Mouse (Mus musculus) hindbrain, postnatal 0 days (tissue): Measurements from ENCODE around the gene Myo1a. TPM values are rescaled to one million over a fixed set of nuclear protein-coding genes. Genes with fewer than 3 reads are reported as not detected.

Experiments
- ATAC-seq: fragments of 200-750 bp; cut with Nextera tagmentation; 2 replicates; pipeline ENCODE4 v1.8.0; 2017; ENCODE audit warnings: mild to moderate bottlenecking, moderate TSS enrichment, moderate library complexity
- DNase-seq: peaks from one replicate; pipeline ENCODE4 v3.0.0-alpha.2; 2015; ENCODE audit warnings: low spot score
- H3K27ac ChIP-seq: fragments of 300-500 bp; sonication (generic); 2 replicates; pipeline ENCODE4 v1.5.1; 2014; ENCODE audit warnings: mild to moderate bottlenecking
- H3K27me3 ChIP-seq: fragments of 300-500 bp; sonication (generic); 2 replicates; pipeline ENCODE4 v1.6.1; 2014; ENCODE audit warnings: low read length, mixed read lengths; ENCODE audit not compliant: insufficient read depth
- H3K36me3 ChIP-seq: fragments of 300-500 bp; sonication (generic); 2 replicates; pipeline ENCODE4 v1.6.1; 2014; ENCODE audit warnings: low read length, mixed read lengths; ENCODE audit not compliant: insufficient read depth
- H3K4me1 ChIP-seq: fragments of 300-500 bp; sonication (generic); 2 replicates; pipeline ENCODE4 v1.6.1; 2014; ENCODE audit warnings: antibody characterized with exemption, low read length, mixed read lengths; ENCODE audit not compliant: insufficient read depth
- H3K4me2 ChIP-seq: fragments of 300-500 bp; sonication (generic); 2 replicates; pipeline ENCODE4 v1.6.1; 2014; ENCODE audit warnings: low read depth, mild to moderate bottlenecking, low read length, moderate library complexity, mixed read lengths
- H3K4me3 ChIP-seq: fragments of 300-500 bp; sonication (generic); 2 replicates; pipeline ENCODE4 v1.5.1; 2014; ENCODE audit warnings: low read length
- H3K9ac ChIP-seq: fragments of 300-500 bp; sonication (generic); replicated peaks from 2 replicates; pipeline ENCODE4 v1.6.1; 2014; ENCODE audit warnings: mild to moderate bottlenecking, low read length, moderate library complexity, mixed read lengths
- H3K9me3 ChIP-seq: fragments of 300-500 bp; sonication (generic); 2 replicates; pipeline ENCODE4 v1.6.1; 2016; ENCODE audit warnings: low read length, mixed read lengths
- CTCF ChIP-seq: IDR thresholded peaks from 2 replicates; pipeline ENCODE4 v1.5.1; 2016; ENCODE audit warnings: antibody characterized with exemption, control low read depth, low read depth
- WGBS: fragments of 180-500 bp; shearing (Covaris S2); extraction: QIAGEN DNeasy Blood & Tissue Kit; methylation state at CpG from one replicate; pipeline ENCODE4 v1.1.7; 2014; 5-methylcytosine and 5-hydroxymethylcytosine counted together
- polyA plus RNA-seq: library from polyadenylated mRNA; unstranded; fragments of >200 nt; fragmentation: Nextera tagmentation; extraction: Ambion mirVana; gene quantifications from 2 replicates; pipeline ENCODE4 v1.2.1, GENCODE M21; 2015
- total RNA-seq: library from RNA; depleted of rRNA; stranded (reverse); fragments of >200 nt; gene quantifications from 2 replicates; pipeline ENCODE4 v1.2.3, GENCODE M21; 2014

Gene Myo1a
- total and polyA plus RNA-seq, 2 experiments from 2014 or later = 0.21 to 0.53 TPM

GRCm38 (mm10) chr10:127682886-127683285 lies 22.1 kb upstream of the Myo1a start:
- Histone ChIP-seq H3K4me1 (no peaks in the 10 kb centered on the region; the same call in 1 of the 2 replicates), H3K27me3 (no peaks in the 10 kb centered on the region), H3K9me3 (no peaks in the 10 kb centered on the region), H3K4me2 (no peak overlapping the region), H3K4me3 (no peak overlapping the region), H3K36me3 (no peaks in the 10 kb centered on the region), H3K27ac (no peak overlapping the region), H3K9ac (no peak overlapping the region)
- no peak for TF ChIP-seq CTCF
- 94% methylated on average over 6 of the region's 6 CpGs for WGBS
- ATAC-seq (no peak), DNase-seq (no peak)

- no peak for DNase-seq
- WGBS = 16% methylated on average over 1 of the region's 1 CpGs
- TF ChIP-seq CTCF = no peak
- no peak overlapping the region for H3K9ac ChIP-seq
- H3K9me3 ChIP-seq = no peaks in the 10 kb centered on the region
- H3K27ac ChIP-seq = no peak overlapping the region
- no peaks in the 10 kb centered on the region for H3K27me3 ChIP-seq
- ATAC-seq = no peak
- no peaks in the 10 kb centered on the region for H3K4me1 ChIP-seq
- no peak overlapping the region for H3K4me2 ChIP-seq
- H3K36me3 ChIP-seq = peaks cover 5% of the 10 kb centered on the region; the same call in 1 of the 2 replicates
- H3K4me3 ChIP-seq = no peak overlapping the region
Observed at GRCm38 (mm10) chr10:127691053-127691452, 13.9 kb upstream of the Myo1a start.

- no peaks in the 10 kb centered on the region for H3K9me3 ChIP-seq
- no peak overlapping the region for H3K4me2 ChIP-seq
- TF ChIP-seq CTCF = peak; percentile 82
- H3K9ac ChIP-seq = no peak overlapping the region
- ATAC-seq (no peak), DNase-seq (peak; percentile 65)
- H3K4me1 ChIP-seq = no peaks in the 10 kb centered on the region
- H3K36me3 ChIP-seq = peaks cover 10% of the 10 kb centered on the region; the same call in 1 of the 2 replicates
- WGBS = 54% methylated on average over 2 of the region's 2 CpGs
- H3K27me3 ChIP-seq = no peaks in the 10 kb centered on the region
- H3K27ac ChIP-seq = no peak overlapping the region
- no peak overlapping the region for H3K4me3 ChIP-seq
Observed at GRCm38 (mm10) chr10:127694636-127695035, 10.3 kb upstream of the Myo1a start.

GRCm38 (mm10) chr10:127695775-127696174 lies 9.2 kb upstream of the Myo1a start:
- ATAC-seq = no peak
- Histone ChIP-seq H3K36me3 (peaks cover 10% of the 10 kb centered on the region; the same call in 1 of the 2 replicates), H3K27me3 (no peaks in the 10 kb centered on the region), H3K9me3 (no peaks in the 10 kb centered on the region), H3K9ac (no peak overlapping the region), H3K4me3 (no peak overlapping the region), H3K4me2 (no peak overlapping the region), H3K4me1 (no peaks in the 10 kb centered on the region), H3K27ac (no peak overlapping the region)
- no peak for DNase-seq
- 93% methylated on average over 7 of the region's 7 CpGs for WGBS
- no peak for TF ChIP-seq CTCF

GRCm38 (mm10) chr10:127698966-127699365 lies 6.0 kb upstream of the Myo1a start:
- no peaks in the 10 kb centered on the region for H3K4me1 ChIP-seq
- H3K27me3 ChIP-seq = no peaks in the 10 kb centered on the region
- 86% methylated on average over 7 of the region's 7 CpGs for WGBS
- TF ChIP-seq CTCF = no peak
- H3K36me3 ChIP-seq = peaks cover 10% of the 10 kb centered on the region; the same call in 1 of the 2 replicates
- no peaks in the 10 kb centered on the region for H3K9me3 ChIP-seq
- H3K4me2 ChIP-seq = no peak overlapping the region
- no peak overlapping the region for H3K27ac ChIP-seq
- H3K4me3 ChIP-seq = no peak overlapping the region
- ATAC-seq (no peak), DNase-seq (no peak)
- no peak overlapping the region for H3K9ac ChIP-seq

- no peaks in the 10 kb centered on the region for H3K4me1 ChIP-seq
- H3K9me3 ChIP-seq = no peaks in the 10 kb centered on the region
- H3K4me3 ChIP-seq = no peak overlapping the region
- H3K36me3 ChIP-seq = no peaks in the 10 kb centered on the region; the same call in 1 of the 2 replicates
- no peak overlapping the region for H3K9ac ChIP-seq
- no peak overlapping the region for H3K4me2 ChIP-seq
- TF ChIP-seq CTCF = no peak
- H3K27me3 ChIP-seq = no peaks in the 10 kb centered on the region
- no peak overlapping the region for H3K27ac ChIP-seq
- ATAC-seq = no peak
- DNase-seq = no peak
- 59% methylated on average over 4 of the region's 4 CpGs for WGBS
Observed at GRCm38 (mm10) chr10:127703299-127703698, 1.7 kb upstream of the Myo1a start.

- H3K4me1 ChIP-seq = no peaks in the 10 kb centered on the region
- TF ChIP-seq CTCF = no peak
- no peak overlapping the region for H3K9ac ChIP-seq
- H3K36me3 ChIP-seq = no peaks in the 10 kb centered on the region
- no peak for ATAC-seq
- H3K9me3 ChIP-seq = no peaks in the 10 kb centered on the region
- H3K4me3 ChIP-seq = no peak overlapping the region
- no peak overlapping the region for H3K4me2 ChIP-seq
- no peaks in the 10 kb centered on the region for H3K27me3 ChIP-seq
- DNase-seq = no peak
- no peak overlapping the region for H3K27ac ChIP-seq
- WGBS = 70% methylated on average over 2 of the region's 2 CpGs
Observed at GRCm38 (mm10) chr10:127704293-127704692, 677 bp upstream of the Myo1a start.
